Mouse (Mus musculus) cerebellum, adult 2 months (tissue): Measurements from ENCODE around the gene Ninj2.

Source experiments
- CTCF ChIP-seq: fragments of 200-500 bp; IDR thresholded peaks from 2 replicates; pipeline ENCODE4 v1.5.1; 2011; ENCODE audit warnings: low read depth, mild to moderate bottlenecking, control low read depth, low read length, moderate library complexity, borderline replicate concordance; ENCODE audit not compliant: insufficient read depth
- POLR2A ChIP-seq: fragments of 200-500 bp; IDR thresholded peaks from 2 replicates; pipeline ENCODE4 v1.6.1; 2011; ENCODE audit warnings: low read length, control low read depth, borderline replicate concordance; ENCODE audit not compliant: insufficient read depth

GRCm38 (mm10) chr6:120113856-120114255 lies 20.7 kb downstream of the Ninj2 start:
- TF ChIP-seq POLR2A (no peak), CTCF (no peak)
